Mouse (Mus musculus) heart, embryonic 12.5 days (tissue): Measurements from ENCODE around the gene Zfp867. TPM values are rescaled to one million over a fixed set of nuclear protein-coding genes. Genes with fewer than 3 reads are reported as not detected.
A peak's percentile ranks its signal among the peaks of the same experiment; 100 is the strongest.

ENCODE experiments used
- ATAC-seq: fragments of 200-750 bp; cut with Nextera tagmentation; 2 replicates; pipeline ENCODE4 v1.8.0; 2017; ENCODE audit warnings: moderate TSS enrichment, moderate library complexity; ENCODE audit not compliant: insufficient number of reproducible peaks, low FRiP score
- H3K27ac ChIP-seq: fragments of 300-500 bp; sonication (generic); 2 replicates; pipeline ENCODE4 v1.5.1; 2016; ENCODE audit warnings: mild to moderate bottlenecking, moderate library complexity; ENCODE audit not compliant: poor library complexity, severe bottlenecking
- H3K27me3 ChIP-seq: fragments of 300-500 bp; sonication (generic); replicated peaks from 2 replicates; pipeline ENCODE4 v1.6.1; 2016; ENCODE audit warnings: mild to moderate bottlenecking, moderate library complexity
- H3K36me3 ChIP-seq: fragments of 300-500 bp; sonication (generic); 2 replicates; pipeline ENCODE4 v1.6.1; 2016; ENCODE audit warnings: mild to moderate bottlenecking, moderate library complexity
- H3K4me1 ChIP-seq: fragments of 300-500 bp; sonication (generic); replicated peaks from 2 replicates; pipeline ENCODE4 v1.6.1; 2016; ENCODE audit warnings: mild to moderate bottlenecking
- H3K4me2 ChIP-seq: fragments of 300-500 bp; sonication (generic); 2 replicates; pipeline ENCODE4 v1.6.1; 2016; ENCODE audit warnings: mild to moderate bottlenecking, moderate library complexity
- H3K4me3 ChIP-seq: fragments of 300-500 bp; sonication (generic); 2 replicates; pipeline ENCODE4 v1.5.1; 2016; ENCODE audit warnings: mild to moderate bottlenecking
- H3K9ac ChIP-seq: fragments of 300-500 bp; sonication (generic); 2 replicates; pipeline ENCODE4 v1.6.1; 2016; ENCODE audit warnings: mild to moderate bottlenecking, moderate library complexity
- H3K9me3 ChIP-seq: fragments of 300-500 bp; sonication (generic); replicated peaks from 2 replicates; pipeline ENCODE4 v1.6.1; 2016; ENCODE audit warnings: mild to moderate bottlenecking, moderate library complexity
- WGBS: fragments of 180-500 bp; shearing (Covaris S2); methylation state at CpG from one replicate; pipeline ENCODE4 v1.1.7; 2016; 5-methylcytosine and 5-hydroxymethylcytosine counted together
- polyA plus RNA-seq: library from polyadenylated mRNA; unstranded; fragments of >200 nt; fragmentation: Nextera tagmentation; extraction: Ambion mirVana; gene quantifications from 2 replicates; pipeline ENCODE4 v1.2.1, GENCODE M21; 2016

Gene Zfp867
- 5.2 and 6.2 TPM in 2 replicates for polyA plus RNA-seq

GRCm38 (mm10) chr11:59472326-59472677, at the start of gene Zfp867:
TSS of gene Zfp867 (minus strand) at chr11:59472474.
- H3K4me3 ChIP-seq, result peak within 1 kb of the TSS; percentile 91
- H3K36me3 ChIP-seq, result no peaks in the 10 kb centered on the region
- under 1% methylated on average over 19 of the region's 19 CpGs for WGBS
- peak within 1 kb of the TSS; percentile 66 for H3K27ac ChIP-seq
- no peaks in the 10 kb centered on the region for H3K9me3 ChIP-seq
- H3K4me2 ChIP-seq, result peak within 1 kb of the TSS; percentile 89
- ATAC-seq, result peak; percentile 83
- peak within 1 kb of the TSS; percentile 87 for H3K9ac ChIP-seq
- H3K4me1 ChIP-seq, result peaks cover 19% of the 10 kb centered on the region
- H3K27me3 ChIP-seq, result no peaks in the 10 kb centered on the region

GRCm38 (mm10) chr11:59519741-59520495, 47.6 kb upstream of the Zfp867 start:
- H3K4me1 ChIP-seq, result peaks cover 15% of the 10 kb centered on the region
- H3K27me3 ChIP-seq, result no peaks in the 10 kb centered on the region
- H3K4me3 ChIP-seq, result no peak overlapping the region
- H3K36me3 ChIP-seq, result no peaks in the 10 kb centered on the region
- H3K27ac ChIP-seq, result no peak overlapping the region
- no peaks in the 10 kb centered on the region for H3K9me3 ChIP-seq
- ATAC-seq, result no peak
- H3K9ac ChIP-seq, result no peak overlapping the region
- 59% methylated on average over 6 of the region's 6 CpGs for WGBS
- no peak overlapping the region for H3K4me2 ChIP-seq

GRCm38 (mm10) chr11:59518226-59518625, 46.0 kb upstream of the Zfp867 start:
- peaks cover 19% of the 10 kb centered on the region for H3K4me1 ChIP-seq
- H3K36me3 ChIP-seq, result no peaks in the 10 kb centered on the region
- no peak for ATAC-seq
- H3K4me3 ChIP-seq, result no peak overlapping the region
- H3K9me3 ChIP-seq, result no peaks in the 10 kb centered on the region
- no peak overlapping the region for H3K27ac ChIP-seq
- H3K9ac ChIP-seq, result no peak overlapping the region
- H3K4me2 ChIP-seq, result no peak overlapping the region
- 46% methylated on average over 10 of the region's 10 CpGs for WGBS
- H3K27me3 ChIP-seq, result no peaks in the 10 kb centered on the region

GRCm38 (mm10) chr11:59517441-59517840, 45.2 kb upstream of the Zfp867 start:
- WGBS, result 85% methylated on average over 1 of the region's 1 CpGs
- Histone ChIP-seq H3K9me3 (no peaks in the 10 kb centered on the region), H3K9ac (no peak overlapping the region), H3K27me3 (no peaks in the 10 kb centered on the region), H3K36me3 (no peaks in the 10 kb centered on the region), H3K4me3 (no peak overlapping the region), H3K4me2 (no peak overlapping the region), H3K4me1 (peaks cover 19% of the 10 kb centered on the region), H3K27ac (no peak overlapping the region)
- no peak for ATAC-seq

- Histone ChIP-seq H3K9me3 (no peaks in the 10 kb centered on the region), H3K27ac (peak overlapping the region; percentile 78), H3K4me3 (no peak overlapping the region), H3K27me3 (no peaks in the 10 kb centered on the region), H3K4me1 (peaks cover 12% of the 10 kb centered on the region), H3K4me2 (no peak overlapping the region), H3K9ac (0 out of 2 replicates have a peak overlapping the region, but pooled peaks have one; percentile 13), H3K36me3 (0 out of 2 replicates have a peak, but pooled peaks cover 3% of the 10 kb centered on the region)
- 50% methylated on average over 3 of the region's 3 CpGs for WGBS
- ATAC-seq, result peak; percentile 38; the same call in 1 of the 2 replicates
Observed at GRCm38 (mm10) chr11:59514789-59515188, 42.5 kb upstream of the Zfp867 start.

- WGBS, result 58% methylated on average over 6 of the region's 6 CpGs
- Histone ChIP-seq H3K9me3 (no peaks in the 10 kb centered on the region), H3K4me1 (peaks cover 8% of the 10 kb centered on the region; the same call in 1 of the 2 replicates), H3K4me3 (no peak overlapping the region), H3K27me3 (no peaks in the 10 kb centered on the region), H3K4me2 (no peak overlapping the region), H3K27ac (peak overlapping the region; percentile 78), H3K36me3 (peaks cover 3% of the 10 kb centered on the region; the same call in 1 of the 2 replicates), H3K9ac (0 out of 2 replicates have a peak overlapping the region, but pooled peaks have one; percentile 13)
- peak; percentile 45; the same call in 1 of the 2 replicates for ATAC-seq
Observed at GRCm38 (mm10) chr11:59514381-59514780, 42.1 kb upstream of the Zfp867 start.

- Histone ChIP-seq H3K36me3 (peaks cover 3% of the 10 kb centered on the region; the same call in 1 of the 2 replicates), H3K27ac (peak overlapping the region; percentile 57), H3K4me2 (no peak overlapping the region), H3K9ac (no peak overlapping the region), H3K4me3 (no peak overlapping the region), H3K9me3 (no peaks in the 10 kb centered on the region), H3K27me3 (no peaks in the 10 kb centered on the region), H3K4me1 (peaks cover 8% of the 10 kb centered on the region; the same call in 1 of the 2 replicates)
- WGBS, result 69% methylated on average over 3 of the region's 3 CpGs
- ATAC-seq, result no peak
Observed at GRCm38 (mm10) chr11:59513556-59513955, 41.3 kb upstream of the Zfp867 start.

GRCm38 (mm10) chr11:59512733-59513132, 40.5 kb upstream of the Zfp867 start:
- peaks cover 3% of the 10 kb centered on the region; the same call in 1 of the 2 replicates for H3K36me3 ChIP-seq
- no peaks in the 10 kb centered on the region for H3K27me3 ChIP-seq
- H3K4me1 ChIP-seq, result 0 out of 2 replicates have a peak, but pooled peaks cover 6% of the 10 kb centered on the region
- no peak overlapping the region for H3K4me2 ChIP-seq
- no peaks in the 10 kb centered on the region for H3K9me3 ChIP-seq
- no peak for ATAC-seq
- WGBS, result 82% methylated on average over 10 of the region's 10 CpGs
- no peak overlapping the region for H3K27ac ChIP-seq
- no peak overlapping the region for H3K4me3 ChIP-seq
- no peak overlapping the region for H3K9ac ChIP-seq

GRCm38 (mm10) chr11:59511558-59511957, 39.3 kb upstream of the Zfp867 start:
- no peak for ATAC-seq
- Histone ChIP-seq H3K36me3 (peaks cover 3% of the 10 kb centered on the region; the same call in 1 of the 2 replicates), H3K27ac (no peak overlapping the region), H3K27me3 (no peaks in the 10 kb centered on the region), H3K4me2 (no peak overlapping the region), H3K4me3 (no peak overlapping the region), H3K9ac (no peak overlapping the region), H3K4me1 (peaks cover 14% of the 10 kb centered on the region), H3K9me3 (no peaks in the 10 kb centered on the region)
- WGBS, result 55% methylated on average over 1 of the region's 1 CpGs

- Histone ChIP-seq H3K9ac (peak overlapping the region; percentile 94), H3K27ac (peak overlapping the region; percentile 89), H3K9me3 (no peaks in the 10 kb centered on the region), H3K4me2 (peak overlapping the region; percentile 87), H3K27me3 (no peaks in the 10 kb centered on the region), H3K36me3 (peaks cover 31% of the 10 kb centered on the region), H3K4me3 (peak overlapping the region; percentile 82), H3K4me1 (peaks cover 16% of the 10 kb centered on the region)
- under 1% methylated on average over 14 of the region's 14 CpGs for WGBS
- peak; percentile 15 for ATAC-seq
Observed at GRCm38 (mm10) chr11:59506713-59507074, 34.4 kb upstream of the Zfp867 start.

- Histone ChIP-seq H3K4me2 (peak overlapping the region; percentile 87), H3K36me3 (peaks cover 37% of the 10 kb centered on the region), H3K4me1 (peaks cover 16% of the 10 kb centered on the region), H3K27me3 (no peaks in the 10 kb centered on the region), H3K9ac (peak overlapping the region; percentile 94), H3K9me3 (no peaks in the 10 kb centered on the region), H3K27ac (peak overlapping the region; percentile 89), H3K4me3 (peak overlapping the region; percentile 82)
- ATAC-seq, result peak; percentile 94
- under 1% methylated on average over 66 of the region's 71 CpGs for WGBS
Observed at GRCm38 (mm10) chr11:59505839-59506712, 33.8 kb upstream of the Zfp867 start.
